Mouse (Mus musculus) kidney, embryonic 16.5 days (tissue): ENCODE measurements around the gene Sart1. TPM values are rescaled to one million over a fixed set of nuclear protein-coding genes. Genes with fewer than 3 reads are reported as not detected.
"Not testable (repeated sequence)": the region's sequence is repeated elsewhere in the genome, so short reads cannot be mapped to it uniquely, and the experiment has no call there.

Experiments used
- ATAC-seq: fragments of 200-750 bp; cut with Nextera tagmentation; 2 replicates; pipeline ENCODE4 v1.8.0; 2017; ENCODE audit warnings: moderate TSS enrichment; ENCODE audit not compliant: low FRiP score, low TSS enrichment
- H3K27ac ChIP-seq: fragments of 300-500 bp; sonication (generic); 2 replicates; pipeline ENCODE4 v1.5.1; 2014; ENCODE audit warnings: low read length
- H3K27me3 ChIP-seq: fragments of 300-500 bp; sonication (generic); 2 replicates; pipeline ENCODE4 v1.6.1; 2014; ENCODE audit warnings: low read length, control low read depth, mixed read lengths; ENCODE audit not compliant: insufficient read depth
- H3K36me3 ChIP-seq: fragments of 300-500 bp; sonication (generic); 2 replicates; pipeline ENCODE4 v1.6.1; 2014; ENCODE audit warnings: low read length, control low read depth, mixed read lengths; ENCODE audit not compliant: insufficient read depth
- H3K4me1 ChIP-seq: fragments of 300-500 bp; sonication (generic); 2 replicates; pipeline ENCODE4 v1.6.1; 2014; ENCODE audit warnings: low read length, control low read depth, mixed read lengths; ENCODE audit not compliant: insufficient read depth
- H3K4me2 ChIP-seq: fragments of 300-500 bp; sonication (generic); replicated peaks from 2 replicates; pipeline ENCODE4 v1.6.1; 2014; ENCODE audit warnings: low read depth, low read length
- H3K4me3 ChIP-seq: fragments of 300-500 bp; sonication (generic); 2 replicates; pipeline ENCODE4 v1.5.1; 2014; ENCODE audit warnings: mild to moderate bottlenecking, low read length
- H3K9ac ChIP-seq: fragments of 300-500 bp; sonication (generic); replicated peaks from 2 replicates; pipeline ENCODE4 v1.6.1; 2014; ENCODE audit warnings: low read length
- H3K9me3 ChIP-seq: fragments of 300-500 bp; sonication (generic); 2 replicates; pipeline ENCODE4 v1.6.1; 2016; ENCODE audit warnings: low read length, control low read depth
- WGBS: fragments of 180-500 bp; shearing (Covaris S2); extraction: QIAGEN DNeasy Blood & Tissue Kit; methylation state at CpG from one replicate; pipeline ENCODE4 v1.1.7; 2014; 5-methylcytosine and 5-hydroxymethylcytosine counted together
- polyA plus RNA-seq: library from polyadenylated mRNA; unstranded; fragments of >200 nt; fragmentation: Nextera tagmentation; extraction: Ambion mirVana; gene quantifications from 2 replicates; pipeline ENCODE4 v1.2.1, GENCODE M21; 2015

Sart1 gene
- polyA plus RNA-seq, 1 experiment from 2014 or later, result 75.3 TPM

- H3K27me3 ChIP-seq, result no peaks in the 10 kb centered on the region
- ATAC-seq, result no peak
- peaks cover 29% of the 10 kb centered on the region for H3K36me3 ChIP-seq
- H3K4me2 ChIP-seq, result no peak overlapping the region
- no peak overlapping the region for H3K27ac ChIP-seq
- H3K4me3 ChIP-seq, result no peak overlapping the region
- no peak overlapping the region for H3K9ac ChIP-seq
- peaks cover 19% of the 10 kb centered on the region for H3K4me1 ChIP-seq
- H3K9me3 ChIP-seq, result no peaks in the 10 kb centered on the region
- whole genome bisulfite sequencing, result 96% methylated on average over 2 of the region's 2 CpGs
These were observed 24.4 kb downstream of the Sart1 start for GRCm38 (mm10) chr19:5364124-5364523.

- ATAC-seq, result no peak
- Histone ChIP-seq H3K4me3 (no peak overlapping the region), H3K4me2 (no peak overlapping the region), H3K36me3 (peaks cover 21% of the 10 kb centered on the region), H3K9ac (no peak overlapping the region), H3K27ac (no peak overlapping the region), H3K9me3 (no peaks in the 10 kb centered on the region), H3K27me3 (no peaks in the 10 kb centered on the region), H3K4me1 (peaks cover 6% of the 10 kb centered on the region)
- WGBS, result 84% methylated on average over 2 of the region's 2 CpGs
These were observed 26.3 kb downstream of the Sart1 start for GRCm38 (mm10) chr19:5362186-5362585.

- H3K4me2 ChIP-seq, result no peak overlapping the region
- no peak overlapping the region for H3K27ac ChIP-seq
- H3K4me3 ChIP-seq, result no peak overlapping the region
- H3K4me1 ChIP-seq, result no peaks in the 10 kb centered on the region
- H3K27me3 ChIP-seq, result no peaks in the 10 kb centered on the region
- no CpG with 5 or more reads among the region's 1 CpGs for WGBS
- no peak overlapping the region for H3K9ac ChIP-seq
- H3K9me3 ChIP-seq, result no peaks in the 10 kb centered on the region
- H3K36me3 ChIP-seq, result no peaks in the 10 kb centered on the region
- ATAC-seq, result no peak
These were observed 32.4 kb downstream of the Sart1 start for GRCm38 (mm10) chr19:5356080-5356479.

GRCm38 (mm10) chr19:5353609-5354008 is 34.9 kb downstream of the Sart1 start:
- Histone ChIP-seq H3K27ac (no peak overlapping the region), H3K4me1 (peaks cover 5% of the 10 kb centered on the region; the same call in 1 of the 2 replicates), H3K4me3 (no peak overlapping the region), H3K4me2 (no peak overlapping the region), H3K27me3 (no peaks in the 10 kb centered on the region), H3K9ac (no peak overlapping the region), H3K36me3 (no peaks in the 10 kb centered on the region), H3K9me3 (no peaks in the 10 kb centered on the region)
- WGBS, result 76% methylated on average over 2 of the region's 2 CpGs
- ATAC-seq, result no peak

- not testable (repeated sequence) for ATAC-seq, H3K9me3 ChIP-seq, H3K27me3 ChIP-seq, H3K4me1 ChIP-seq, H3K36me3 ChIP-seq, H3K27ac ChIP-seq
- peak within 1 kb of the TSS; percentile 41 for H3K4me3 ChIP-seq
- peak within 1 kb of the TSS; percentile 65 for H3K9ac ChIP-seq
- H3K4me2 ChIP-seq, result peak within 1 kb of the TSS; percentile 75
- 59% methylated on average over 6 of the region's 6 CpGs for WGBS
These were observed 39.0 kb downstream of the Sart1 start, which contains the start of gene Cst6 for GRCm38 (mm10) chr19:5349502-5349873. Gene Cst6 (minus strand): TSS chr19:5349574.

GRCm38 (mm10) chr19:5348526-5349501 is 39.7 kb downstream of the Sart1 start:
- WGBS, result 4% methylated on average over 34 of the region's 34 CpGs
- peak overlapping the region; percentile 41 for H3K4me3 ChIP-seq
- peak overlapping the region; percentile 75 for H3K4me2 ChIP-seq
- no peaks in the 10 kb centered on the region for H3K36me3 ChIP-seq
- H3K9me3 ChIP-seq, result no peaks in the 10 kb centered on the region
- ATAC-seq, result 0 out of 2 replicates have a peak, but pooled peaks have one; percentile 27
- H3K27ac ChIP-seq, result no peak overlapping the region
- peaks cover 5% of the 10 kb centered on the region; the same call in 1 of the 2 replicates for H3K4me1 ChIP-seq
- no peaks in the 10 kb centered on the region for H3K27me3 ChIP-seq
- H3K9ac ChIP-seq, result peak overlapping the region; percentile 65

- Histone ChIP-seq H3K36me3 (no peaks in the 10 kb centered on the region), H3K4me2 (no peak overlapping the region), H3K27me3 (no peaks in the 10 kb centered on the region), H3K9me3 (no peaks in the 10 kb centered on the region), H3K27ac (no peak overlapping the region), H3K9ac (no peak overlapping the region), H3K4me1 (peaks cover 5% of the 10 kb centered on the region; the same call in 1 of the 2 replicates), H3K4me3 (no peak overlapping the region)
- 75% methylated on average over 6 of the region's 6 CpGs for WGBS
- ATAC-seq, result no peak
These were observed 40.4 kb downstream of the Sart1 start for GRCm38 (mm10) chr19:5348064-5348463.

GRCm38 (mm10) chr19:5345297-5346131 is 43.0 kb downstream of the Sart1 start:
- Histone ChIP-seq H3K9ac (no peak overlapping the region), H3K4me3 (no peak overlapping the region), H3K9me3 (no peaks in the 10 kb centered on the region), H3K4me1 (peaks cover 5% of the 10 kb centered on the region; the same call in 1 of the 2 replicates), H3K36me3 (no peaks in the 10 kb centered on the region), H3K27ac (no peak overlapping the region), H3K4me2 (no peak overlapping the region), H3K27me3 (no peaks in the 10 kb centered on the region)
- ATAC-seq, result 0 out of 2 replicates have a peak, but pooled peaks have one; percentile 49
- WGBS, result 62% methylated on average over 6 of the region's 6 CpGs

- no peaks in the 10 kb centered on the region for H3K9me3 ChIP-seq
- no peak overlapping the region for H3K4me3 ChIP-seq
- no peaks in the 10 kb centered on the region for H3K4me1 ChIP-seq
- no peak overlapping the region for H3K9ac ChIP-seq
- WGBS, result 90% methylated on average over 7 of the region's 7 CpGs
- ATAC-seq, result no peak
- no peak overlapping the region for H3K4me2 ChIP-seq
- no peaks in the 10 kb centered on the region for H3K27me3 ChIP-seq
- no peaks in the 10 kb centered on the region for H3K36me3 ChIP-seq
- H3K27ac ChIP-seq, result no peak overlapping the region
These were observed 47.1 kb downstream of the Sart1 start for GRCm38 (mm10) chr19:5341360-5341759.
